Mouse (Mus musculus) heart, embryonic 15.5 days (tissue): Measurements from ENCODE around the gene Actrt2. TPM values are rescaled to one million over a fixed set of nuclear protein-coding genes. Genes with fewer than 3 reads are reported as not detected.

Experiments
- ATAC-seq: fragments of 200-750 bp; cut with Nextera tagmentation; replicated peaks from 2 replicates; pipeline ENCODE4 v1.8.0; 2017; ENCODE audit warnings: low read depth, moderate TSS enrichment; ENCODE audit not compliant: insufficient number of reproducible peaks, insufficient read depth, low FRiP score
- H3K27ac ChIP-seq: fragments of 300-500 bp; sonication (generic); 2 replicates; pipeline ENCODE4 v1.5.1; 2015; ENCODE audit warnings: mild to moderate bottlenecking, inconsistent platforms
- H3K27me3 ChIP-seq: fragments of 300-500 bp; sonication (generic); 2 replicates; pipeline ENCODE4 v1.6.1; 2015; ENCODE audit warnings: inconsistent platforms
- H3K36me3 ChIP-seq: fragments of 300-500 bp; sonication (generic); 2 replicates; pipeline ENCODE4 v1.6.1; 2015; ENCODE audit warnings: mild to moderate bottlenecking, inconsistent platforms
- H3K4me1 ChIP-seq: fragments of 300-500 bp; sonication (generic); replicated peaks from 2 replicates; pipeline ENCODE4 v1.6.1; 2015; ENCODE audit warnings: inconsistent platforms
- H3K4me2 ChIP-seq: fragments of 300-500 bp; sonication (generic); 2 replicates; pipeline ENCODE4 v1.6.1; 2015; ENCODE audit warnings: inconsistent platforms, mild to moderate bottlenecking, moderate library complexity
- H3K4me3 ChIP-seq: fragments of 300-500 bp; sonication (generic); 2 replicates; pipeline ENCODE4 v1.5.1; 2015; ENCODE audit warnings: mild to moderate bottlenecking, inconsistent platforms
- H3K9ac ChIP-seq: fragments of 300-500 bp; sonication (generic); 2 replicates; pipeline ENCODE4 v1.6.1; 2015; ENCODE audit warnings: mild to moderate bottlenecking, inconsistent platforms
- H3K9me3 ChIP-seq: fragments of 300-500 bp; sonication (generic); replicated peaks from 2 replicates; pipeline ENCODE4 v1.6.1; 2016; ENCODE audit warnings: inconsistent platforms
- WGBS: fragments of 180-500 bp; shearing (Covaris S2); methylation state at CpG from one replicate; pipeline ENCODE4 v1.1.7; 2015; ENCODE audit warnings: mixed read lengths; 5-methylcytosine and 5-hydroxymethylcytosine counted together
- polyA plus RNA-seq: library from polyadenylated mRNA; unstranded; fragments of >200 nt; fragmentation: Nextera tagmentation; extraction: Ambion mirVana; gene quantifications from 2 replicates; pipeline ENCODE4 v1.2.1, GENCODE M21; 2015

Actrt2 gene
- polyA plus RNA-seq, 1 experiment from 2014 or later = not detected

DNA sequence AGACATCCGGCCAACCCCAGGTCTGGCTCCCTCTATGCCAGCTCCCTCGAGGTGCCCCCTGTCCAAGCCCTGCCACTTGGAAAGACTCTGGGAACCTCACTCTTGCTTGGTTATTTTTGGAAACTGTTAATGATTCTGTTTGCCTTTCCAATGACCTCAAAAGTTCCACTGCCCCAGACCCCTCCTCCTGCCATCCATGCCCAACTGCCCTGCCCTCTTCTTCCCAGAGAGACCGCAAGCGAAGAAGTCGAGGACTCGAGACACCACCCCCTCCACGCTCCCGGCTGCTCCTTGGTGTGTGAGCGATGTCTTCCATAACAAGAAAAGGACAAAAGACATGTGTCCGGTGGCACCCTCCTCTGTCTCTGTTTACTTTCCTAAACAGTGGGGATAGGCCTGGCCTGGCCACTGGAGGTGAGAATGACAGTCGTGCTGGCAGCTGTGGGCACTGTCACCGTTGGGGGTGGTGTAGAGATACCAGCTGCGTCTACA, 33.3 kb upstream of the Actrt2 start:
- Histone ChIP-seq H3K9me3 (no peaks in the 10 kb centered on the region), H3K4me3 (no peak overlapping the region), H3K9ac (no peak overlapping the region), H3K4me2 (peak overlapping the region; percentile 30; the same call in 1 of the 2 replicates), H3K4me1 (peaks cover 27% of the 10 kb centered on the region), H3K27ac (peak overlapping the region; percentile 46), H3K36me3 (no peaks in the 10 kb centered on the region), H3K27me3 (no peaks in the 10 kb centered on the region; the same call in 1 of the 2 replicates)
- 57% methylated on average over 13 of the region's 13 CpGs for WGBS
- peak; percentile 52; the same call in 1 of the 2 replicates for ATAC-seq

- Histone ChIP-seq H3K4me1 (peaks cover 27% of the 10 kb centered on the region), H3K27me3 (no peaks in the 10 kb centered on the region; the same call in 1 of the 2 replicates), H3K36me3 (no peaks in the 10 kb centered on the region), H3K27ac (peak overlapping the region; percentile 24; the same call in 1 of the 2 replicates), H3K9ac (no peak overlapping the region), H3K4me3 (no peak overlapping the region), H3K4me2 (no peak overlapping the region), H3K9me3 (no peaks in the 10 kb centered on the region)
- WGBS = 86% methylated on average over 6 of the region's 6 CpGs
- no peak for ATAC-seq
Measured at GRCm38 (mm10) chr4:154700436-154700835, 32.8 kb upstream of the Actrt2 start.

DNA sequence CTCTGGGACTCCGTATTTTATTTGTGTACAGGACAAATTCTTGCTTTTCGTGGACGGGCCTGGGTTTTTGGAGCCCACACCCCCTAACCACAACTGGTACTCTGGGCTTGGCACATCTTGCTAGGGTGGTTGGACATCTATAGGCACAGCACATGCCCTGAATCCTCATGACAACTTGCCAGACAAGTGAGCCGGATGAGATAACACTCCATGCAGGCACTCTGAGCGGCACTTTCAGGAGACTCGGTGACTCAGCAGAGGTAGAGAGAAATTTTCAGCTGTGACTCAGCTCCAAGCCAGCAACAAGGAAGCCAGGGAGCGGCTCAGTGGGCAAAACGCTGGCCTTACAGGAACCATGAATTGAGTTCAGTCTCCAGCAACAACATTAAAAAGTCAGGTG, 31.6 kb upstream of the Actrt2 start:
- Histone ChIP-seq H3K4me3 (no peak overlapping the region), H3K27ac (no peak overlapping the region), H3K9me3 (no peaks in the 10 kb centered on the region), H3K4me2 (no peak overlapping the region), H3K36me3 (no peaks in the 10 kb centered on the region), H3K4me1 (peaks cover 27% of the 10 kb centered on the region), H3K9ac (no peak overlapping the region), H3K27me3 (no peaks in the 10 kb centered on the region; the same call in 1 of the 2 replicates)
- no peak for ATAC-seq
- WGBS = 48% methylated on average over 8 of the region's 8 CpGs

DNA sequence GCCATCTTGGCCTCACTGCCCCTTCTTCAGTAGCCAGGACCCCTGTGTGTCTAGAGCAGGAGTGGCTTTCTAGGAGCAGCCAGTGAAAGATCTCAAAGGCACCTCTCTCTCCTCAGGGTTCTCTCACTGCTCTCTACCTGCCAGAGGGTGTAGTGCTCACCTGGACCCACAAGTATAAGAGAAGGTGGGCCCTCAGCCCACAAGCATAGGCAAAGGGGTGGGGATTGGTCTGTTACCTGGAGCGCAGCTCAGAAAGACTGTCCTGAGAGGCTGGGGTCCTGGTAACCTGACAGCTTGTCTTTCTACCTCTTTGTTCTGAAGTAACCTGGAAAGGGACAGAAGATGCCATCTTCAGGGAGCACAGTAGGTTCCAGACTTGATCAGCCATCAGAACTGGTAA, 31.0 kb upstream of the Actrt2 start:
- no peak overlapping the region for H3K4me2 ChIP-seq
- H3K9ac ChIP-seq = no peak overlapping the region
- peaks cover 27% of the 10 kb centered on the region for H3K4me1 ChIP-seq
- H3K36me3 ChIP-seq = no peaks in the 10 kb centered on the region
- no peak for ATAC-seq
- H3K27ac ChIP-seq = no peak overlapping the region
- H3K4me3 ChIP-seq = no peak overlapping the region
- 96% methylated on average over 1 of the region's 1 CpGs for WGBS
- no peaks in the 10 kb centered on the region for H3K9me3 ChIP-seq
- H3K27me3 ChIP-seq = no peaks in the 10 kb centered on the region; the same call in 1 of the 2 replicates

DNA sequence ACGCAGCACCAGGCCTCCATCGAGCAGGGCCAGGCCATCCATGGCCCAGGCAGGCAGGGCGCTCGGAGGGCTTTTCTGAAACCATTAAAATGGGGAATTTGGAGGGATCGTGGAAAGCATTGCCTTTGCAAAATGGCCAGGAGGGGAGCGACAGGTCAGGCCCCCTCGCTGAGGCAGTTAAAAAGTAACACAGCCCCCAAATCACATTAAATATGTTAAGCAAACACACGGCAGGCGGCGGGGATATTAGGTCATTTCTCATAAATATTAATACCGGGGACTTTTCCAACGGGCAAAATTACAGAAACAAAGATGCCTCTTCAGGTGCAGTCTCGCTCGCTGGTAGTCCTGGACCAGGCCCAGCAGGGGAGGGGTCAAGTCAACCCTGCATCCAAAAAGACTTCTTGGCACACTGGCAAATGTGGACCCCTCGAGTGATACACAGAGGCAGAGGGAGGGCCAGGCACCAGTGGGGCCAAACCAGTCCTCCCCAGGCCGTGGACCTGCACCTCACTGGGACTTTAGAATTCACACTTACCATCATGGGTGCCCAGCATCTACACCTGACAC, 30.4 kb upstream of the Actrt2 start:
- no peaks in the 10 kb centered on the region for H3K36me3 ChIP-seq
- H3K4me3 ChIP-seq = no peak overlapping the region
- no peak for ATAC-seq
- H3K27ac ChIP-seq = no peak overlapping the region
- WGBS = 82% methylated on average over 16 of the region's 16 CpGs
- H3K4me2 ChIP-seq = no peak overlapping the region
- H3K4me1 ChIP-seq = peaks cover 27% of the 10 kb centered on the region
- H3K27me3 ChIP-seq = no peaks in the 10 kb centered on the region; the same call in 1 of the 2 replicates
- no peak overlapping the region for H3K9ac ChIP-seq
- H3K9me3 ChIP-seq = no peaks in the 10 kb centered on the region

- ATAC-seq = no peak
- no peak overlapping the region for H3K27ac ChIP-seq
- H3K27me3 ChIP-seq = peaks cover 2% of the 10 kb centered on the region
- peaks cover 27% of the 10 kb centered on the region for H3K4me1 ChIP-seq
- no peaks in the 10 kb centered on the region for H3K9me3 ChIP-seq
- H3K36me3 ChIP-seq = no peaks in the 10 kb centered on the region
- H3K4me3 ChIP-seq = no peak overlapping the region
- H3K4me2 ChIP-seq = no peak overlapping the region
- H3K9ac ChIP-seq = no peak overlapping the region
- 75% methylated on average over 5 of the region's 5 CpGs for WGBS
Measured at GRCm38 (mm10) chr4:154697476-154697875, 29.8 kb upstream of the Actrt2 start.

- no peaks in the 10 kb centered on the region for H3K36me3 ChIP-seq
- H3K9me3 ChIP-seq = no peaks in the 10 kb centered on the region
- H3K27ac ChIP-seq = no peak overlapping the region
- H3K4me2 ChIP-seq = no peak overlapping the region
- ATAC-seq = no peak
- H3K4me1 ChIP-seq = peaks cover 23% of the 10 kb centered on the region
- H3K4me3 ChIP-seq = no peak overlapping the region
- H3K9ac ChIP-seq = no peak overlapping the region
- WGBS = 70% methylated on average over 5 of the region's 5 CpGs
- H3K27me3 ChIP-seq = peaks cover 2% of the 10 kb centered on the region; the same call in 1 of the 2 replicates
Measured at GRCm38 (mm10) chr4:154696552-154696951, 28.9 kb upstream of the Actrt2 start.

GRCm38 (mm10) chr4:154696146-154696545, 28.5 kb upstream of the Actrt2 start:
- no peak overlapping the region for H3K4me2 ChIP-seq
- no peaks in the 10 kb centered on the region for H3K9me3 ChIP-seq
- no peak overlapping the region for H3K4me3 ChIP-seq
- H3K4me1 ChIP-seq = peaks cover 20% of the 10 kb centered on the region
- ATAC-seq = no peak
- H3K27ac ChIP-seq = no peak overlapping the region
- no peak overlapping the region for H3K9ac ChIP-seq
- no peaks in the 10 kb centered on the region for H3K36me3 ChIP-seq
- H3K27me3 ChIP-seq = peaks cover 2% of the 10 kb centered on the region; the same call in 1 of the 2 replicates
- 9% methylated on average over 4 of the region's 4 CpGs for WGBS

DNA sequence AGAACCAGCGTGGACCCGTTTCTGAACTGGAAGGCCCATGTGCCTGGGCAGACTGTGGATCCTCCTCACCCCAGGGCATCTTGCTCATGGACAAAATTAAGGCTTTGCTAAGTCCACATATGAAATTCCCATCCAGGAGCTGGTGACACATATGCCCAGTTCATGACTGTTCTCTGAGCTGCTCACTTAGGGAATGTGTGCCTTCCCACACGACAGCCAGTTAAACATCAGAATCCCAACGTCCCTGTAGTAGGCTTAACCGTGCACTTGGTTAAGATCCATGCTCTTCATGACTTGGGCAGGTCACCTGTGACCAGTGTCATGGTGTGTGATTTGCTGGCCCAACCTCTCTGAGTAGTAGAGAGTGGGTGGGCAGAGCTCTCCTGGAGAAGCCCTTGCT, 26.7 kb upstream of the Actrt2 start:
- H3K4me1 ChIP-seq = peaks cover 9% of the 10 kb centered on the region

GRCm38 (mm10) chr4:154693348-154694015, 25.8 kb upstream of the Actrt2 start:
- Histone ChIP-seq H3K4me3 (no peak overlapping the region), H3K27me3 (peaks cover 2% of the 10 kb centered on the region; the same call in 1 of the 2 replicates), H3K9ac (no peak overlapping the region), H3K36me3 (no peaks in the 10 kb centered on the region), H3K4me2 (no peak overlapping the region), H3K27ac (no peak overlapping the region), H3K9me3 (no peaks in the 10 kb centered on the region), H3K4me1 (peaks cover 4% of the 10 kb centered on the region)
- no peak for ATAC-seq
- 71% methylated on average over 20 of the region's 20 CpGs for WGBS

More for the DNA sequence above, 26.7 kb upstream of the Actrt2 start:
- Histone ChIP-seq H3K36me3 (no peaks in the 10 kb centered on the region), H3K27me3 (peaks cover 2% of the 10 kb centered on the region; the same call in 1 of the 2 replicates), H3K9me3 (no peaks in the 10 kb centered on the region), H3K27ac (no peak overlapping the region), H3K9ac (no peak overlapping the region), H3K4me3 (no peak overlapping the region), H3K4me2 (no peak overlapping the region)
- no peak for ATAC-seq
- WGBS = 85% methylated on average over 5 of the region's 5 CpGs

GRCm38 (mm10) chr4:154683068-154683752, 15.5 kb upstream of the Actrt2 start:
- H3K9me3 ChIP-seq = no peaks in the 10 kb centered on the region
- H3K4me2 ChIP-seq = no peak overlapping the region
- no peaks in the 10 kb centered on the region for H3K36me3 ChIP-seq
- H3K27ac ChIP-seq = no peak overlapping the region
- H3K4me3 ChIP-seq = no peak overlapping the region
- WGBS = 75% methylated on average over 5 of the region's 5 CpGs
- H3K27me3 ChIP-seq = peaks cover 19% of the 10 kb centered on the region
- no peak for ATAC-seq
- no peak overlapping the region for H3K9ac ChIP-seq
- no peaks in the 10 kb centered on the region for H3K4me1 ChIP-seq
